Mouse (Mus musculus) hindbrain, embryonic 13.5 days (tissue): Measurements from ENCODE around the gene Cep70. TPM values are rescaled to one million over a fixed set of nuclear protein-coding genes. Genes with fewer than 3 reads are reported as not detected.

Experiments
- ATAC-seq: fragments of 200-750 bp; cut with Nextera tagmentation; 2 replicates; pipeline ENCODE4 v1.8.0; 2017; ENCODE audit warnings: moderate TSS enrichment; ENCODE audit not compliant: low FRiP score
- H3K27ac ChIP-seq: fragments of 300-500 bp; sonication (generic); 2 replicates; pipeline ENCODE4 v1.5.1; 2015; ENCODE audit warnings: inconsistent platforms, mild to moderate bottlenecking, moderate library complexity
- H3K27me3 ChIP-seq: fragments of 300-500 bp; sonication (generic); 2 replicates; pipeline ENCODE4 v1.6.1; 2015; ENCODE audit warnings: mild to moderate bottlenecking, inconsistent platforms
- H3K36me3 ChIP-seq: fragments of 300-500 bp; sonication (generic); 2 replicates; pipeline ENCODE4 v1.6.1; 2015; ENCODE audit warnings: mild to moderate bottlenecking, inconsistent platforms
- H3K4me1 ChIP-seq: fragments of 300-500 bp; sonication (generic); replicated peaks from 2 replicates; pipeline ENCODE4 v1.6.1; 2015; ENCODE audit warnings: inconsistent platforms
- H3K4me2 ChIP-seq: fragments of 300-500 bp; sonication (generic); 2 replicates; pipeline ENCODE4 v1.6.1; 2015; ENCODE audit warnings: inconsistent platforms, mild to moderate bottlenecking, moderate library complexity
- H3K4me3 ChIP-seq: fragments of 300-500 bp; sonication (generic); 2 replicates; pipeline ENCODE4 v1.5.1; 2015; ENCODE audit warnings: mild to moderate bottlenecking, inconsistent platforms
- H3K9ac ChIP-seq: fragments of 300-500 bp; sonication (generic); 2 replicates; pipeline ENCODE4 v1.6.1; 2015; ENCODE audit warnings: mild to moderate bottlenecking, inconsistent platforms
- H3K9me3 ChIP-seq: fragments of 300-500 bp; sonication (generic); 2 replicates; pipeline ENCODE4 v1.6.1; 2016; ENCODE audit warnings: inconsistent platforms
- WGBS: fragments of 180-500 bp; shearing (Covaris S2); methylation state at CpG from one replicate; pipeline ENCODE4 v1.1.7; 2015; 5-methylcytosine and 5-hydroxymethylcytosine counted together
- polyA plus RNA-seq: library from polyadenylated mRNA; unstranded; fragments of >200 nt; fragmentation: Nextera tagmentation; extraction: Ambion mirVana; gene quantifications from 2 replicates; pipeline ENCODE4 v1.2.1, GENCODE M21; 2015

Gene Cep70
- polyA plus RNA-seq, 1 experiment from 2014 or later, result 75.2 TPM

GRCm38 (mm10) chr9:99242533-99243189 is 506 bp upstream of the Cep70 start:
- WGBS, result 9% methylated on average over 17 of the region's 17 CpGs
- H3K36me3 ChIP-seq, result peaks cover 13% of the 10 kb centered on the region
- peaks cover 37% of the 10 kb centered on the region for H3K4me1 ChIP-seq
- peak overlapping the region; percentile 83 for H3K4me3 ChIP-seq
- H3K4me2 ChIP-seq, result peak overlapping the region; percentile 66
- H3K9ac ChIP-seq, result peak overlapping the region; percentile 86
- ATAC-seq, result peak; percentile 73
- H3K27me3 ChIP-seq, result no peaks in the 10 kb centered on the region
- no peaks in the 10 kb centered on the region for H3K9me3 ChIP-seq
- H3K27ac ChIP-seq, result peak overlapping the region; percentile 92; the same call in 1 of the 2 replicates

DNA sequence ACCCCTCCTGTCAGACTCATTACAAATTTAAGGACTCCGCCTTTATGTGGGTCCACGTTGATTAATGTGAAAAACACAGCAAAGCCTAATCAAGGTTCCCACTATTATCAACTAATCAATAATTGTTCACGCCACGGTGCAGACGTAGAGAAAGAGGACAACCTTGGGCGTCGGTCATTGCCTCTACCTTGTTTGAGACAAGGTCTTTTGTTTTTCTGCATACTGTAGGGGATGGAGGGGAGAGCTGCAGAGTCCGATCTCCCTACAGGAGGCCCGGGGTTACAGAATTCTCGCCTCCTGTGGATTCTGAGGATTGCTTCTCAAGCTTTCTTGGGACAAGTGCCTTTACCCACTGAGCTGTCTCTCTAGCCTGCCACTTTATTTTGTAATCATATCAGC is 727 bp downstream of the Cep70 start:
- 2% methylated on average over 10 of the region's 10 CpGs for WGBS
- Histone ChIP-seq H3K27me3 (no peaks in the 10 kb centered on the region), H3K4me3 (peak overlapping the region; percentile 83), H3K4me1 (peaks cover 42% of the 10 kb centered on the region), H3K27ac (peak overlapping the region; percentile 92), H3K36me3 (peaks cover 23% of the 10 kb centered on the region), H3K9ac (peak overlapping the region; percentile 86), H3K4me2 (peak overlapping the region; percentile 66), H3K9me3 (no peaks in the 10 kb centered on the region)
- peak; percentile 55 for ATAC-seq

- no peak for ATAC-seq
- Histone ChIP-seq H3K9me3 (no peaks in the 10 kb centered on the region), H3K27ac (no peak overlapping the region), H3K4me2 (no peak overlapping the region), H3K9ac (no peak overlapping the region), H3K4me1 (peaks cover 34% of the 10 kb centered on the region), H3K27me3 (no peaks in the 10 kb centered on the region), H3K36me3 (peaks cover 37% of the 10 kb centered on the region), H3K4me3 (no peak overlapping the region)
- WGBS, result 56% methylated on average over 8 of the region's 8 CpGs
Measured at GRCm38 (mm10) chr9:99248304-99248703, 5.1 kb downstream of the Cep70 start.

- no peak overlapping the region for H3K4me2 ChIP-seq
- 95% methylated on average over 4 of the region's 4 CpGs for WGBS
- no peak overlapping the region for H3K27ac ChIP-seq
Measured at GRCm38 (mm10) chr9:99248906-99249305, 5.7 kb downstream of the Cep70 start.

DNA sequence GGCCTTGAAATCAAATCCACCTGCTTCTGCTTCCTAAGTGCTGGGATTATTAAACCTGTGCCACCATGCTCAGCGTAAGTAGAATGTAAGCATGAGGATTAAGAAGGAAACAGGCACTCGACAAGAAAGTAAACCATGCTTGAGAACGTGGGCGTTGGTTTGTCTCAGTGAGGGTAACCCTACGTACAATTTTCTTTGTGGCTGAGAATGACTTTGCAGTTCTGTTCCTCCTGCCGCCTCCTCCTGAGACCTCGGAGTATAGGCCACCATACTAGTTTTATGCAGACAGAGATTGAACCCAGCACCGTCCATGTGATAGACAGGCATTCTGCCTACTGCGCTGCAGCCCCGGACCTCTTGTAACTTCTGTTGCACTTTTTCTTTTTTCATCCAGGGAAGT is 10.7 kb downstream of the Cep70 start:
- Histone ChIP-seq H3K4me1 (no peaks in the 10 kb centered on the region), H3K4me2 (no peak overlapping the region), H3K36me3 (peaks cover 61% of the 10 kb centered on the region), H3K27ac (no peak overlapping the region), H3K9ac (no peak overlapping the region), H3K9me3 (no peaks in the 10 kb centered on the region), H3K4me3 (no peak overlapping the region), H3K27me3 (no peaks in the 10 kb centered on the region)
- no peak for ATAC-seq
- WGBS, result 94% methylated on average over 10 of the region's 10 CpGs

More at GRCm38 (mm10) chr9:99248906-99249305, 5.7 kb downstream of the Cep70 start:
- Histone ChIP-seq H3K36me3 (peaks cover 39% of the 10 kb centered on the region), H3K27me3 (no peaks in the 10 kb centered on the region), H3K4me3 (no peak overlapping the region), H3K4me1 (peaks cover 33% of the 10 kb centered on the region), H3K9ac (no peak overlapping the region), H3K9me3 (no peaks in the 10 kb centered on the region)
- ATAC-seq, result no peak

- Histone ChIP-seq H3K4me3 (no peak overlapping the region), H3K36me3 (peaks cover 71% of the 10 kb centered on the region), H3K4me1 (no peaks in the 10 kb centered on the region), H3K27ac (no peak overlapping the region), H3K9me3 (no peaks in the 10 kb centered on the region), H3K27me3 (no peaks in the 10 kb centered on the region), H3K9ac (no peak overlapping the region), H3K4me2 (no peak overlapping the region)
- ATAC-seq, result no peak
- 100% methylated on average over 1 of the region's 1 CpGs for WGBS
Measured at GRCm38 (mm10) chr9:99256206-99256605, 13.0 kb downstream of the Cep70 start.

- no peak overlapping the region for H3K4me2 ChIP-seq
- 93% methylated on average over 3 of the region's 3 CpGs for WGBS
- no peaks in the 10 kb centered on the region for H3K27me3 ChIP-seq
- no peak for ATAC-seq
- peaks cover 70% of the 10 kb centered on the region for H3K36me3 ChIP-seq
- no peaks in the 10 kb centered on the region for H3K4me1 ChIP-seq
- no peak overlapping the region for H3K27ac ChIP-seq
- H3K9me3 ChIP-seq, result no peaks in the 10 kb centered on the region
- no peak overlapping the region for H3K4me3 ChIP-seq
- no peak overlapping the region for H3K9ac ChIP-seq
Measured at GRCm38 (mm10) chr9:99256821-99257220, 13.7 kb downstream of the Cep70 start.

DNA sequence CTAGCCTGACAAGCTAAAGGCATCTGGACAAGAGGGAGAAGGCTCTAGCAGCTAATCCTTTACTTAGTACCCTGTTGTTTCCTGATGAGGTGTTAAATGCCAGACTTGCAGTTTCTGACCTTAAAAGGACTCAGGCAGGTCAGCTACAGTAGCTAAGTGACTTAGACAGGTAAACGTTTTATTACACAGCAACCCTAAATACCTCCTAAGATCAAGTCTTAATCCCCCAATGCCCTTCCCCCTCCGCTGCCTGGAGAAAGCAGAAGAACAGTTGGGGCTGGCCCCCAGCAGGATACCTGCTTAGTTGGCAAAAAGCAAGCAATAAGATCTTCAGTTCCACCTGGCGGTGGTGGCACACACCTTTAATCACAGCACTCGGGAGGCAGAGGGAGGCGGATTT is 15.7 kb downstream of the Cep70 start:
- no peaks in the 10 kb centered on the region for H3K27me3 ChIP-seq
- H3K4me3 ChIP-seq, result no peak overlapping the region
- ATAC-seq, result no peak
- no peaks in the 10 kb centered on the region for H3K4me1 ChIP-seq
- no peak overlapping the region for H3K27ac ChIP-seq
- WGBS, result 83% methylated on average over 5 of the region's 5 CpGs
- H3K36me3 ChIP-seq, result peaks cover 88% of the 10 kb centered on the region
- no peak overlapping the region for H3K4me2 ChIP-seq
- H3K9me3 ChIP-seq, result no peaks in the 10 kb centered on the region
- no peak overlapping the region for H3K9ac ChIP-seq

GRCm38 (mm10) chr9:99304296-99304695 is 61.1 kb downstream of the Cep70 start:
- ATAC-seq, result no peak
- Histone ChIP-seq H3K27ac (no peak overlapping the region), H3K4me1 (no peaks in the 10 kb centered on the region), H3K27me3 (no peaks in the 10 kb centered on the region), H3K36me3 (peaks cover 61% of the 10 kb centered on the region), H3K9ac (no peak overlapping the region), H3K9me3 (no peaks in the 10 kb centered on the region), H3K4me2 (no peak overlapping the region), H3K4me3 (no peak overlapping the region)
- 90% methylated on average over 5 of the region's 5 CpGs for WGBS

GRCm38 (mm10) chr9:99306226-99306625 is 63.1 kb downstream of the Cep70 start:
- no peak for ATAC-seq
- Histone ChIP-seq H3K4me3 (no peak overlapping the region), H3K36me3 (peaks cover 62% of the 10 kb centered on the region), H3K9me3 (no peaks in the 10 kb centered on the region), H3K4me2 (no peak overlapping the region), H3K9ac (no peak overlapping the region), H3K4me1 (no peaks in the 10 kb centered on the region), H3K27me3 (no peaks in the 10 kb centered on the region), H3K27ac (no peak overlapping the region)
- WGBS, result 84% methylated on average over 6 of the region's 6 CpGs

- H3K27ac ChIP-seq, result no peak overlapping the region
- H3K36me3 ChIP-seq, result no peaks in the 10 kb centered on the region
- no peak overlapping the region for H3K4me2 ChIP-seq
- 67% methylated on average over 8 of the region's 8 CpGs for WGBS
- no peaks in the 10 kb centered on the region for H3K27me3 ChIP-seq
- H3K9me3 ChIP-seq, result no peaks in the 10 kb centered on the region
- H3K9ac ChIP-seq, result no peak overlapping the region
- H3K4me1 ChIP-seq, result peaks cover 11% of the 10 kb centered on the region; the same call in 1 of the 2 replicates
- ATAC-seq, result 0 out of 2 replicates have a peak, but pooled peaks have one; percentile 36
- H3K4me3 ChIP-seq, result no peak overlapping the region
Measured at GRCm38 (mm10) chr9:99319343-99319951, 76.3 kb downstream of the Cep70 start.

- Histone ChIP-seq H3K9ac (no peak overlapping the region), H3K36me3 (no peaks in the 10 kb centered on the region), H3K27ac (no peak overlapping the region), H3K4me3 (no peak overlapping the region), H3K4me2 (no peak overlapping the region), H3K27me3 (no peaks in the 10 kb centered on the region), H3K9me3 (no peaks in the 10 kb centered on the region), H3K4me1 (peaks cover 12% of the 10 kb centered on the region; the same call in 1 of the 2 replicates)
- 78% methylated on average over 8 of the region's 8 CpGs for WGBS
- no peak for ATAC-seq
Measured at GRCm38 (mm10) chr9:99320006-99320405, 76.8 kb downstream of the Cep70 start.
